Mouse (Mus musculus) spleen, postnatal 4 days (tissue): ENCODE data around the gene Bloc1s3.

Experiments
- DNase-seq, 2 experiments: peaks; one replicate each; pipeline ENCODE4 v3.0.0; 2022; ENCODE audit warnings: low spot score in 2 of 2

The Bloc1s3 gene

GRCm38 (mm10) chr7:19455186-19455585 lies 53.0 kb downstream of the Bloc1s3 start:
- DNase-seq, result no peak
